In the genomic region with DNA sequence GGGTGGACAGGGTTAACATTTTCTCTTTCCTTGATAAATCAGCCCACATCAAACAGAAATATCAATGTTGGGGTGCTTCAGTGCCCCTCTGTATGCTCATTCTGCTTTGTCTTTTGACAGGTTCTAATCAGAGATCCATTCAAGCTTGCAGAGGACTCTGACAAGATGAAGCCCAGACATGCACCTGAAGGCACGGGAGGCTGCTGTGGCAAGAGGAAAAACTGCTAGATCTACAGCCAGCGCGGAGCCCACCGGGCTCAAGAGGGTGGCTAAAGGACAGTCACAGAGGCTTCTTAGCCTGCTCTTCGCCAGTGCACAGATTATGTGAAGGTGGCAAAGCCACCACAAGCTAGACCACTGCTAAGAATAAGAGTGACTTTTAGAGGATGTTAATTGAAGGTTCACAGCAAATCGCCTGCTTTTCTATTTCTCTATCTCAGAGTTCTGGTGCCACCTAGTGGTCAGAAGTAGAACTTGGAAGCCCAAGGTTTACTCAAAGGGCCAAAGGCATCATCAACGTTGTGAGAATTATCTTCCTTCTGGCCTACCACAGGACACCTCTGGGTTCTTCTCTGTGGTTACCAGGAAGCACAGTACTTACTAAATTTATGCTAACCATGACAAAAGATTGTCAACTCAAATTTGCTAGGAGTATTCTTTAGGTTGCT, we compare ENCODE assay signal across 9 mouse cellular contexts. TPM values are rescaled to one million over a fixed set of nuclear protein-coding genes. Genes with fewer than 3 reads are reported as not detected.
DNase-seq lines count a peak whose midpoint lies in the region; ATAC-seq and TF ChIP-seq lines count a peak whose summit lies in the region.
"Had no signal": no experiment of that assay in that cellular context is flagged by ENCODE, and none has a peak within 500 bp of the region (broad histone marks: within the 10 kb centered on the region; RNA-seq: fewer than 3 reads in every experiment).

No protein-coding gene starts in this region.

- no peaks in the 10 kb centered on the region for H3K36me3 ChIP-seq in hindbrain, embryonic 11.5 days (ENCODE audit: control insufficient read depth, insufficient read depth, low read length)
- no peaks in the 10 kb centered on the region for H3K36me3 ChIP-seq in hindbrain, embryonic 12.5 days
- H3K36me3 ChIP-seq in heart, embryonic 10.5 days = peaks cover 12% of the 10 kb centered on the region
- no peaks in the 10 kb centered on the region; the same call in 1 of the 2 replicates for H3K36me3 ChIP-seq in stomach, postnatal 0 days (ENCODE audit: control insufficient read depth, insufficient read depth, low read length)
- H3K36me3 ChIP-seq: lung, embryonic 15.5 days had no signal

- no peak overlapping the region for H3K9ac ChIP-seq in hindbrain, embryonic 11.5 days (ENCODE audit: low read depth, low read length)
- no peak overlapping the region for H3K9ac ChIP-seq in hindbrain, embryonic 12.5 days
- no peak overlapping the region for H3K9ac ChIP-seq in stomach, postnatal 0 days (ENCODE audit: low read length)
- H3K9ac ChIP-seq: lung, embryonic 15.5 days had no signal

- WGBS in hindbrain, embryonic 11.5 days = 53% methylated on average over 7 of the region's 7 CpGs
- 57% methylated on average over 7 of the region's 7 CpGs for WGBS in hindbrain, embryonic 12.5 days
- WGBS in heart, embryonic 10.5 days = 50% methylated on average over 7 of the region's 7 CpGs
- 52% methylated on average over 7 of the region's 7 CpGs for WGBS in stomach, postnatal 0 days

- no peaks in the 10 kb centered on the region for H3K4me1 ChIP-seq in hindbrain, embryonic 11.5 days (replicated peaks; ENCODE audit: control insufficient read depth, insufficient read depth, low read length)
- no peaks in the 10 kb centered on the region for H3K4me1 ChIP-seq in hindbrain, embryonic 12.5 days
- H3K4me1 ChIP-seq in heart, embryonic 10.5 days = peaks cover 12% of the 10 kb centered on the region
- no peaks in the 10 kb centered on the region for H3K4me1 ChIP-seq in stomach, postnatal 0 days (replicated peaks; ENCODE audit: control insufficient read depth, insufficient read depth)
- H3K4me1 ChIP-seq: lung, embryonic 15.5 days had no signal

- TF ChIP-seq EP300 in stomach, postnatal 0 days (optimal IDR thresholded peaks at IDR 0.05) = no peak

- H3K4me3 ChIP-seq in hindbrain, embryonic 11.5 days (ENCODE audit: low read depth, low read length) = no peak overlapping the region
- H3K4me3 ChIP-seq in hindbrain, embryonic 12.5 days = no peak overlapping the region
- H3K4me3 ChIP-seq in heart, embryonic 10.5 days = no peak overlapping the region
- no peak overlapping the region for H3K4me3 ChIP-seq in stomach, postnatal 0 days (ENCODE audit: low read depth, low read length)
- H3K4me3 ChIP-seq: lung, embryonic 15.5 days had no signal

- no peaks in the 10 kb centered on the region for H3K27me3 ChIP-seq in hindbrain, embryonic 11.5 days (ENCODE audit: control insufficient read depth, insufficient read depth, low read length)
- H3K27me3 ChIP-seq in hindbrain, embryonic 12.5 days = no peaks in the 10 kb centered on the region
- no peaks in the 10 kb centered on the region for H3K27me3 ChIP-seq in heart, embryonic 10.5 days (ENCODE audit: insufficient read depth, poor library complexity, severe bottlenecking)
- no peaks in the 10 kb centered on the region for H3K27me3 ChIP-seq in stomach, postnatal 0 days (ENCODE audit: control insufficient read depth, insufficient read depth, low read length)
- H3K27me3 ChIP-seq: lung, embryonic 15.5 days had no signal

- H3K4me2 ChIP-seq in hindbrain, embryonic 11.5 days (replicated peaks; ENCODE audit: low read depth, low read length) = no peak overlapping the region
- H3K4me2 ChIP-seq in hindbrain, embryonic 12.5 days (replicated peaks) = no peak overlapping the region
- no peak overlapping the region for H3K4me2 ChIP-seq in stomach, postnatal 0 days (replicated peaks; ENCODE audit: low read depth)
- H3K4me2 ChIP-seq: lung, embryonic 15.5 days had no signal

- peak; percentile 84 for DNase-seq in hindbrain, embryonic 11.5 days (ENCODE audit: low spot score)
- peak; percentile 67 for DNase-seq in T-cell, adult 2 months (ENCODE audit: low spot score)
- peak; percentile 76 for DNase-seq in heart, embryonic 10.5 days (ENCODE audit: low spot score)
- peak; percentile 73 for DNase-seq in layer of hippocampus, adult 9-10 months (ENCODE audit: low spot score)
- peak; percentile 48 for DNase-seq in stomach, postnatal 0 days (ENCODE audit: low spot score)

- TF ChIP-seq CTCF in stomach, postnatal 0 days (IDR thresholded peaks at IDR 0.05; ENCODE audit: low read depth) = peak; percentile 89

- ATAC-seq in hindbrain, embryonic 11.5 days (ENCODE audit: low FRiP score) = no peak
- ATAC-seq in hindbrain, embryonic 12.5 days (ENCODE audit: low FRiP score) = no peak; the same call in 1 of the 2 replicates
- ATAC-seq in common myeloid progenitor, adult 5-6 weeks (replicated peaks; ENCODE audit: low read depth, poor library complexity, severe bottlenecking) = peak; percentile 83
- peak; percentile 70 for ATAC-seq in megakaryocyte-erythroid progenitor cell, adult 5-6 weeks (replicated peaks; ENCODE audit: low FRiP score, low TSS enrichment, poor library complexity, severe bottlenecking)
- peak; percentile 21; the same call in 1 of the 2 replicates for ATAC-seq in stomach, postnatal 0 days (ENCODE audit: low FRiP score, low TSS enrichment)

- no peaks in the 10 kb centered on the region for H3K9me3 ChIP-seq in hindbrain, embryonic 11.5 days (ENCODE audit: control insufficient read depth, low read length)
- no peaks in the 10 kb centered on the region for H3K9me3 ChIP-seq in hindbrain, embryonic 12.5 days (replicated peaks)
- H3K9me3 ChIP-seq in heart, embryonic 10.5 days = no peaks in the 10 kb centered on the region
- H3K9me3 ChIP-seq in stomach, postnatal 0 days (ENCODE audit: control insufficient read depth, low read length) = no peaks in the 10 kb centered on the region
- H3K9me3 ChIP-seq: lung, embryonic 15.5 days had no signal

- no peak overlapping the region for H3K27ac ChIP-seq in hindbrain, embryonic 11.5 days (ENCODE audit: low read depth, low read length)
- H3K27ac ChIP-seq in hindbrain, embryonic 12.5 days = no peak overlapping the region
- no peak overlapping the region for H3K27ac ChIP-seq in heart, embryonic 10.5 days
- H3K27ac ChIP-seq in stomach, postnatal 0 days (replicated peaks) = no peak overlapping the region
- H3K27ac ChIP-seq: lung, embryonic 15.5 days had no signal

RNA-seq across cellular contexts. Expression of a gene that starts 20.9 kb away (rescaled TPM):
- 3.7 and 4.6 TPM in 2 replicates for polyA plus RNA-seq in hindbrain, embryonic 11.5 days (2014; fragmentation: Nextera tagmentation; extraction: Ambion mirVana)
- 6.9 and 7.2 TPM in 2 replicates for polyA plus RNA-seq in hindbrain, embryonic 12.5 days (2016; fragmentation: Nextera tagmentation; extraction: Ambion mirVana)
- 9.0 and 10.7 TPM in 2 replicates for total RNA-seq in common myeloid progenitor, adult 5-6 weeks (2017)
- 2.7 and 3.0 TPM in 2 replicates for polyA plus RNA-seq in heart, embryonic 10.5 days (2016; fragmentation: Nextera tagmentation; extraction: Ambion mirVana)
- 20.3 and 22.0 TPM in 2 replicates for total RNA-seq in megakaryocyte-erythroid progenitor cell, adult 5-6 weeks (2014; fragmentation: Nextera tagmentation)
- total RNA-seq in megakaryocyte-erythroid progenitor cell, adult 5-6 weeks (2017) = 7.0 and 13.6 TPM in 2 replicates
- 2.0 and 2.1 TPM in 2 replicates for polyA plus RNA-seq in stomach, postnatal 0 days (2015; fragmentation: Nextera tagmentation; extraction: Ambion mirVana)

RNA-seq across cellular contexts. Expression of a gene that starts 33.2 kb away (rescaled TPM):
- 30.2 and 31.6 TPM in 2 replicates for polyA plus RNA-seq in hindbrain, embryonic 11.5 days (2014; fragmentation: Nextera tagmentation; extraction: Ambion mirVana)
- 31.1 and 32.0 TPM in 2 replicates for polyA plus RNA-seq in hindbrain, embryonic 12.5 days (2016; fragmentation: Nextera tagmentation; extraction: Ambion mirVana)
- total RNA-seq in common myeloid progenitor, adult 5-6 weeks (2017) = 48.9 and 53.3 TPM in 2 replicates
- polyA plus RNA-seq in heart, embryonic 10.5 days (2016; fragmentation: Nextera tagmentation; extraction: Ambion mirVana) = 46.2 and 55.0 TPM in 2 replicates
- total RNA-seq in megakaryocyte-erythroid progenitor cell, adult 5-6 weeks (2014; fragmentation: Nextera tagmentation) = 6.5 and 6.6 TPM in 2 replicates
- 1.6 and 16.2 TPM in 2 replicates for total RNA-seq in megakaryocyte-erythroid progenitor cell, adult 5-6 weeks (2017)
- 17.0 and 17.7 TPM in 2 replicates for polyA plus RNA-seq in stomach, postnatal 0 days (2015; fragmentation: Nextera tagmentation; extraction: Ambion mirVana)

RNA-seq across cellular contexts. Expression of a gene that starts 50.8 kb away (rescaled TPM):
- polyA plus RNA-seq in hindbrain, embryonic 11.5 days (2014; fragmentation: Nextera tagmentation; extraction: Ambion mirVana) = 14.2 and 14.9 TPM in 2 replicates
- 14.6 and 17.5 TPM in 2 replicates for polyA plus RNA-seq in hindbrain, embryonic 12.5 days (2016; fragmentation: Nextera tagmentation; extraction: Ambion mirVana)
- total RNA-seq in common myeloid progenitor, adult 5-6 weeks (2017) = 3.7 and 5.8 TPM in 2 replicates
- polyA plus RNA-seq in heart, embryonic 10.5 days (2016; fragmentation: Nextera tagmentation; extraction: Ambion mirVana) = 13.7 and 17.0 TPM in 2 replicates
- total RNA-seq in megakaryocyte-erythroid progenitor cell, adult 5-6 weeks (2014; fragmentation: Nextera tagmentation) = 11.3 TPM in 2 replicates
- total RNA-seq in megakaryocyte-erythroid progenitor cell, adult 5-6 weeks (2017) = 3.5 and 4.3 TPM in 2 replicates
- 15.6 and 17.0 TPM in 2 replicates for polyA plus RNA-seq in stomach, postnatal 0 days (2015; fragmentation: Nextera tagmentation; extraction: Ambion mirVana)

Comparison
In these comparisons a context has a peak if more than half of its experiments do, and no peak if none do; other contexts are left out.
1. ATAC-seq: peak in common myeloid progenitor, adult 5-6 weeks (single experiment), megakaryocyte-erythroid progenitor cell, adult 5-6 weeks (single experiment) and stomach, postnatal 0 days (single experiment); none in hindbrain, embryonic 11.5 days (single experiment) and hindbrain, embryonic 12.5 days (single experiment).
2. Peak in every context shown above with its lines, with median percentiles within 50 percentile points of each other: DNase-seq.